Mouse (Mus musculus): Measurements from ENCODE around the gene Crybg3.

DNA sequence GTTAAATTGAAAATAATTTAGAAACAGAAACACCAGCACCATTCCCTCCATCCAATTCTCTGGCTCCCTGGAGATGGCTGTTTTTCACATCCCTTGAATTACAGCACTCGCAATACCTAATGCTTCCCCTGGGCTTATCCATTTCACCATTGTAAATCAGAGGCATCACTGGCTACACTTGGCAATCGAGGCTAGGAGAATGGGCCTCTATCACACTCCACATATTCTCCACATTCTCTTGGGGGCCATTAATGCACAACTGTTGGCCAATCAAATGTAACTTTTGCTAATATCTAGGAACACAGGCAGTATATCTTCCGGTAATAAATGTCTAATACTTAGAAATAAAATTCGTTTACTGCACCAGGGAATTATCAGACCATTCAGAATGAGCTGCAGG lies 137.2 kb downstream of the Crybg3 start:
- TF ChIP-seq POLR2A (IDR thresholded peaks at IDR 0.05; ENCODE audit: borderline replicate concordance, low read depth, low read length) = no peak
- TF ChIP-seq CTCF (IDR thresholded peaks at IDR 0.05; ENCODE audit: low read depth, low read length) = no peak
